Mouse (Mus musculus): ENCODE data around the gene Mvb12a. TPM values are rescaled to one million over a fixed set of nuclear protein-coding genes. Genes with fewer than 3 reads are reported as not detected.
"Not testable (repeated sequence)": the region's sequence is repeated elsewhere in the genome, so short reads cannot be mapped to it uniquely, and the experiment has no call there.

Gene Mvb12a
- 10 to 100 TPM; 27.8 to 32.9 TPM for total RNA-seq (2021)

GRCm38 (mm10) chr8:71542632-71543343 is at the start of gene Mvb12a:
Mvb12a (plus strand) TSS chr8:71542922.
- intact Hi-C loops (cut with DNase I) = no loop called here
- DNase-seq = peak; percentile 92 to 94

GRCm38 (mm10) chr8:71495039-71495438 is 47.7 kb upstream of the Mvb12a start:
- DNase-seq = peak; percentile 89 to 91
- intact Hi-C loops (cut with DNase I) = loop anchor here (1.0 kb wide), 1 partner anchor 26 kb away; no protein-coding TSS in a partner anchor

- intact Hi-C loops (cut with DNase I) = loop anchor here (1.0 kb wide), 1 partner anchor 25 kb away; no protein-coding TSS in a partner anchor
- DNase-seq = peak in 1 of 2 experiments; percentile 31
Measured at GRCm38 (mm10) chr8:71495811-71496210, 46.9 kb upstream of the Mvb12a start.

GRCm38 (mm10) chr8:71496481-71496880 is 46.2 kb upstream of the Mvb12a start:
- DNase-seq = peak; percentile 91 to 93
- intact Hi-C loops (cut with DNase I) = no loop called here

- intact Hi-C loops (cut with DNase I) = no loop called here
- DNase-seq = no peak
Measured at GRCm38 (mm10) chr8:71497077-71497645, 45.6 kb upstream of the Mvb12a start.

GRCm38 (mm10) chr8:71497881-71498501 is 44.7 kb upstream of the Mvb12a start:
- peak; percentile 44 to 49 for DNase-seq
- intact Hi-C loops (cut with DNase I) = no loop called here

GRCm38 (mm10) chr8:71498816-71499690 is 43.7 kb upstream of the Mvb12a start:
- DNase-seq = peak in 1 of 2 experiments; percentile 12
- intact Hi-C loops (cut with DNase I) = no loop called here

GRCm38 (mm10) chr8:71504349-71504748 is 38.4 kb upstream of the Mvb12a start:
- no peak for DNase-seq
- intact Hi-C loops (cut with DNase I) = no loop called here

GRCm38 (mm10) chr8:71505326-71505725 is 37.4 kb upstream of the Mvb12a start:
- intact Hi-C loops (cut with DNase I) = no loop called here
- DNase-seq = no peak

GRCm38 (mm10) chr8:71505979-71506378 is 36.7 kb upstream of the Mvb12a start:
- peak in 1 of 2 experiments; percentile 68 for DNase-seq
- intact Hi-C loops (cut with DNase I) = no loop called here

GRCm38 (mm10) chr8:71507589-71508104 is 35.1 kb upstream of the Mvb12a start:
- peak; percentile 74 to 76 for DNase-seq
- intact Hi-C loops (cut with DNase I) = no loop called here

- intact Hi-C loops (cut with DNase I) = no loop called here
- no peak for DNase-seq
Measured at GRCm38 (mm10) chr8:71509316-71509715, 33.4 kb upstream of the Mvb12a start.

- DNase-seq = no peak
- intact Hi-C loops (cut with DNase I) = no loop called here
Measured at GRCm38 (mm10) chr8:71511644-71512043, 31.1 kb upstream of the Mvb12a start, which contains the start of gene Plvap. Plvap (minus strand) TSS chr8:71511752.

- no peak for DNase-seq
- intact Hi-C loops (cut with DNase I) = no loop called here
Measured at GRCm38 (mm10) chr8:71513018-71513754, 29.5 kb upstream of the Mvb12a start.

- intact Hi-C loops (cut with DNase I) = no loop called here
- no peak for DNase-seq
Measured at GRCm38 (mm10) chr8:71515043-71515442, 27.7 kb upstream of the Mvb12a start.

- intact Hi-C loops (cut with DNase I) = no loop called here
- no peak for DNase-seq
Measured at GRCm38 (mm10) chr8:71516786-71517185, 25.9 kb upstream of the Mvb12a start.

- intact Hi-C loops (cut with DNase I) = not testable (repeated sequence)
- peak; percentile 61 to 76 for DNase-seq
Measured at GRCm38 (mm10) chr8:71519037-71519825, 23.5 kb upstream of the Mvb12a start.

- intact Hi-C loops (cut with DNase I) = loop anchor here (1.0 kb wide), 2 partner anchors 26 to 80 kb away; no protein-coding TSS in a partner anchor
Measured at GRCm38 (mm10) chr8:71521634-71522033, 21.1 kb upstream of the Mvb12a start.

More at GRCm38 (mm10) chr8:71521634-71522033, 21.1 kb upstream of the Mvb12a start:
- DNase-seq = peak; percentile 98 to 99

Measured in heart, postnatal 36 days (tissue).